Mouse (Mus musculus): Measurements from ENCODE around the gene Arhgef11. TPM values are rescaled to one million over a fixed set of nuclear protein-coding genes. Genes with fewer than 3 reads are reported as not detected.

The Arhgef11 gene
- polyA plus RNA-seq, 1 experiment from 2014 or later = 21.8 TPM

- H3K9me3 ChIP-seq = no peaks in the 10 kb centered on the region
- H3K27ac ChIP-seq = no peak overlapping the region
- no peaks in the 10 kb centered on the region for H3K4me1 ChIP-seq
- H3K4me3 ChIP-seq = no peak overlapping the region
- no peak for ATAC-seq (ENCODE audit: insufficient number of reproducible peaks, insufficient read depth, low FRiP score, low TSS enrichment)
- no peak overlapping the region for H3K4me2 ChIP-seq (replicated peaks)
- WGBS = 85% methylated on average over 2 of the region's 2 CpGs
- H3K36me3 ChIP-seq = peaks cover 78% of the 10 kb centered on the region
- no peaks in the 10 kb centered on the region for H3K27me3 ChIP-seq
- no peak overlapping the region for H3K9ac ChIP-seq
These were observed 101.2 kb downstream of the Arhgef11 start for GRCm38 (mm10) chr3:87718525-87718924.

DNA sequence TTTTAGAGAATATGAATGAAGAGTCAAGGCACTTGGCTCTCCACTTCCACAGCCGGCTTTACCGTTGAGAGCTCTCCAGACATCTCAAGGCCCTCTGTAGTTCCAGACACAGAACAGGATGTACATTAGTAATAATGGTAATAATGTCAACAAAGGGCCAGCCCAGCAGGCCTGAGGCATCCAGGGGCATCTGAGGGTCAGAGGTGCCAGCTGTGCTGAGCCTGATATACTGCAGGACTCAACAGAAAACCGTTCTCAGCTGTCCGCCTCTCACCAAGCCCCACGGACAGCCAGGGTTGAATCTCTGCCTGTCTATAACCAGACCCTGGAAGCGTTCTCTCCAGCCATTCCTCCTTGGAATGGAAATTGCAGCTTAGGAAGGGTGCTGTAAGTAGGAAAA is 107.2 kb downstream of the Arhgef11 start:
- ATAC-seq (ENCODE audit: insufficient number of reproducible peaks, insufficient read depth, low FRiP score, low TSS enrichment) = no peak
- H3K27ac ChIP-seq = no peak overlapping the region
- peaks cover 86% of the 10 kb centered on the region for H3K36me3 ChIP-seq
- WGBS = 72% methylated on average over 6 of the region's 6 CpGs
- H3K9ac ChIP-seq = no peak overlapping the region
- no peaks in the 10 kb centered on the region for H3K27me3 ChIP-seq
- H3K4me2 ChIP-seq (replicated peaks) = no peak overlapping the region
- H3K4me3 ChIP-seq = no peak overlapping the region
- H3K9me3 ChIP-seq = no peaks in the 10 kb centered on the region
- no peaks in the 10 kb centered on the region for H3K4me1 ChIP-seq

DNA sequence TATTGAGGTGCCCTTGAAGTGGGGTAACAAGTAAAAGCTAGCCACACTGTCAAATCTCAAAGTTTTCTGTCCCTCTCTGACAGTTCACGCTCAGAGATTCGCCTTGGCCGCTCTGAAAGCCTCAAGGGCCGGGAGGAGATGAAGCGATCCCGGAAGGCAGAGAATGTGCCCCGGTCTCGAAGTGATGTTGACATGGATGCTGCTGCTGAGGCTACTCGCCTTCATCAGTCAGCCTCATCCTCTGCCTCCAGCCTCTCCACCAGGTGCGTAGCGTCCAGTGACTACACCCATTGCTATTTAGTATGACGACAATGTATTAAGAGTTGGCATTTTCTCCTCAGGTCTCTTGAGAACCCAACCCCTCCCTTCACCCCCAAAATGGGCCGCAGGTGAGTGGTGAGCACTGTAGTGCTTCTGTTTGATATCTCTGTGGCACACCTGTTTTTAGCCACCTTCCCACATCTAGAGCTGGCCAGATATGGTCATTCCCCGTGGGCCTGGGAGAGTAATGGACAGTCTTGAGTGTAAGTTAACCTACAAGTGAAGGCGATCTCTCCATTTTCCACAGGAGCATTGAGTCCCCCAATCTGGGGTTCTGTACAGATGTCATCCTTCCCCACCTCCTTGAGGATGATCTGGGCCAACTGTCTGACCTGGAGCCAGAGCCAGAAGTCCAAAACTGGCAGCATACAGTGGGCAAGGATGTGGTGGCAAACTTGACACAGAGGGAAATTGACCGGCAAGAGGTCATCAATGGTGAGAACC is 108.2 kb downstream of the Arhgef11 start:
- peaks cover 91% of the 10 kb centered on the region for H3K36me3 ChIP-seq
- H3K27ac ChIP-seq = no peak overlapping the region
- no peak overlapping the region for H3K4me3 ChIP-seq
- WGBS = 97% methylated on average over 16 of the region's 16 CpGs
- no peak overlapping the region for H3K4me2 ChIP-seq (replicated peaks)
- H3K9ac ChIP-seq = no peak overlapping the region
- no peaks in the 10 kb centered on the region for H3K27me3 ChIP-seq
- no peaks in the 10 kb centered on the region for H3K4me1 ChIP-seq
- no peaks in the 10 kb centered on the region for H3K9me3 ChIP-seq
- ATAC-seq (ENCODE audit: insufficient number of reproducible peaks, insufficient read depth, low FRiP score, low TSS enrichment) = no peak

GRCm38 (mm10) chr3:87726191-87726590 is 108.8 kb downstream of the Arhgef11 start:
- no peaks in the 10 kb centered on the region for H3K4me1 ChIP-seq
- WGBS = 97% methylated on average over 7 of the region's 7 CpGs

GRCm38 (mm10) chr3:87728696-87729095 is 111.3 kb downstream of the Arhgef11 start:
- no peak overlapping the region for H3K27ac ChIP-seq
- no peaks in the 10 kb centered on the region for H3K27me3 ChIP-seq
- H3K4me2 ChIP-seq (replicated peaks) = no peak overlapping the region
- H3K36me3 ChIP-seq = peaks cover 94% of the 10 kb centered on the region
- H3K9me3 ChIP-seq = no peaks in the 10 kb centered on the region
- H3K9ac ChIP-seq = no peak overlapping the region
- no peak overlapping the region for H3K4me3 ChIP-seq
- no peak for ATAC-seq (ENCODE audit: insufficient number of reproducible peaks, insufficient read depth, low FRiP score, low TSS enrichment)
- WGBS = 84% methylated on average over 6 of the region's 6 CpGs
- no peaks in the 10 kb centered on the region for H3K4me1 ChIP-seq

More at GRCm38 (mm10) chr3:87726191-87726590, 108.8 kb downstream of the Arhgef11 start:
- no peak overlapping the region for H3K9ac ChIP-seq
- no peaks in the 10 kb centered on the region for H3K27me3 ChIP-seq
- H3K27ac ChIP-seq = no peak overlapping the region
- H3K36me3 ChIP-seq = peaks cover 91% of the 10 kb centered on the region
- H3K4me3 ChIP-seq = no peak overlapping the region
- no peak for ATAC-seq (ENCODE audit: insufficient number of reproducible peaks, insufficient read depth, low FRiP score, low TSS enrichment)
- no peak overlapping the region for H3K4me2 ChIP-seq (replicated peaks)
- no peaks in the 10 kb centered on the region for H3K9me3 ChIP-seq

- Histone ChIP-seq H3K9ac (no peak overlapping the region), H3K4me1 (no peaks in the 10 kb centered on the region), H3K36me3 (peaks cover 96% of the 10 kb centered on the region), H3K9me3 (no peaks in the 10 kb centered on the region), H3K4me3 (no peak overlapping the region), H3K4me2 (replicated peaks) (no peak overlapping the region), H3K27ac (no peak overlapping the region), H3K27me3 (no peaks in the 10 kb centered on the region)
- WGBS = 82% methylated on average over 4 of the region's 4 CpGs
- ATAC-seq (ENCODE audit: insufficient number of reproducible peaks, insufficient read depth, low FRiP score, low TSS enrichment) = no peak
These were observed 115.7 kb downstream of the Arhgef11 start for GRCm38 (mm10) chr3:87733098-87733497.

DNA sequence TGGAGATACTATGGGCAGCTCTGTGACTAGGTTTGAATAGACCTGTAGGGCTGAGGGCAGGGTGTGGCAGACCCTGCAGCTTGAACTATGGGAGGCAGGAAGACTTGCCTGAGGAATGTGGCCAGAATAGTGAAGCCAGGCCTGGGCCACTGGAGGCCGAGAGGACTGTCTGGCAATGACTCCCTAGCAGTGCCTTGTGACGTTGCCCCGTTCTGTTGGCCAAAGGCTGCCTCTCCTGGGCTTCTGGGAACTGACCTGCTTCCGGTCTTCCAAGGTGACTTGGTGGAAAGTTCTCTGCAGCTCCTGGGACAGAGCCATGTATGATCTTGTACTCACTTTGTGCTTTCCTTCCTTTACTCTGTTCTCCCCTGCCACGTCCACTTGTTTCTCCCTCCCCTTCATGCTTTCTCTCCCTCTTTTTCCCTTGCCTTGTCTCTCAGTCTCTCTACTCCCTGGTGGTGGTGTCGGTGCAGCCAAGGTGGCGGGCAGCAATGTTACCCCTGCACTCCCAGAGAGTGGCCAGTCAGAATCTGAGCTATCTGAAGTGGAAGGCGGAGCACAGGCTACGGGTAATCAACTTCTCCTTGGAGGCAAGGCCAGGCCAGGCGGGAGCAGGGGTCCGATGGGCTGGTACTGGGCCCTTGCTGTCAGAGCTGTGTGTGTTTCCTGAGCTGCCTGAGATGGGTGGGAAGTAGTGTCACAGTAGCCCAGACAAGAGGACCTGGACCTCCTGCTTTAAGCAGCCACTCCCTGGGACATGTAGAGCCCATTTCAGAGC is 116.8 kb downstream of the Arhgef11 start:
- Histone ChIP-seq H3K4me1 (no peaks in the 10 kb centered on the region), H3K27ac (no peak overlapping the region), H3K9me3 (no peaks in the 10 kb centered on the region), H3K9ac (no peak overlapping the region), H3K4me2 (replicated peaks) (no peak overlapping the region), H3K36me3 (peaks cover 94% of the 10 kb centered on the region), H3K4me3 (no peak overlapping the region), H3K27me3 (no peaks in the 10 kb centered on the region)
- 85% methylated on average over 11 of the region's 11 CpGs for WGBS
- ATAC-seq (ENCODE audit: insufficient number of reproducible peaks, insufficient read depth, low FRiP score, low TSS enrichment) = no peak

- H3K27me3 ChIP-seq = no peaks in the 10 kb centered on the region
- H3K4me3 ChIP-seq = no peak overlapping the region
- no peak overlapping the region for H3K4me2 ChIP-seq (replicated peaks)
- 66% methylated on average over 9 of the region's 9 CpGs for WGBS
- no peak overlapping the region for H3K9ac ChIP-seq
- no peaks in the 10 kb centered on the region for H3K4me1 ChIP-seq
- H3K27ac ChIP-seq = no peak overlapping the region
- H3K9me3 ChIP-seq = no peaks in the 10 kb centered on the region
- H3K36me3 ChIP-seq = peaks cover 87% of the 10 kb centered on the region
- ATAC-seq (ENCODE audit: insufficient number of reproducible peaks, insufficient read depth, low FRiP score, low TSS enrichment) = no peak
These were observed 118.0 kb downstream of the Arhgef11 start for GRCm38 (mm10) chr3:87735335-87735734.

- Histone ChIP-seq H3K4me1 (no peaks in the 10 kb centered on the region), H3K36me3 (peaks cover 56% of the 10 kb centered on the region), H3K4me3 (no peak overlapping the region), H3K27me3 (no peaks in the 10 kb centered on the region), H3K9me3 (no peaks in the 10 kb centered on the region), H3K4me2 (replicated peaks) (no peak overlapping the region), H3K9ac (no peak overlapping the region), H3K27ac (no peak overlapping the region)
- no peak for ATAC-seq (ENCODE audit: insufficient number of reproducible peaks, insufficient read depth, low FRiP score, low TSS enrichment)
- WGBS = 87% methylated on average over 5 of the region's 5 CpGs
These were observed 121.5 kb downstream of the Arhgef11 start for GRCm38 (mm10) chr3:87738906-87739305.

- 78% methylated on average over 3 of the region's 3 CpGs for WGBS
- no peaks in the 10 kb centered on the region for H3K9me3 ChIP-seq
- peaks cover 13% of the 10 kb centered on the region for H3K4me1 ChIP-seq
- no peak overlapping the region for H3K4me2 ChIP-seq (replicated peaks)
- ATAC-seq (ENCODE audit: insufficient number of reproducible peaks, insufficient read depth, low FRiP score, low TSS enrichment) = no peak
- H3K9ac ChIP-seq = no peak overlapping the region
- H3K4me3 ChIP-seq = no peak overlapping the region
- H3K36me3 ChIP-seq = peaks cover 26% of the 10 kb centered on the region
- H3K27ac ChIP-seq = no peak overlapping the region
- no peaks in the 10 kb centered on the region for H3K27me3 ChIP-seq
These were observed 124.7 kb downstream of the Arhgef11 start for GRCm38 (mm10) chr3:87742013-87742412.

GRCm38 (mm10) chr3:87742735-87743134 is 125.4 kb downstream of the Arhgef11 start:
- no peak overlapping the region for H3K4me3 ChIP-seq
- ATAC-seq (ENCODE audit: insufficient number of reproducible peaks, insufficient read depth, low FRiP score, low TSS enrichment) = no peak
- WGBS = 87% methylated on average over 16 of the region's 16 CpGs
- peaks cover 19% of the 10 kb centered on the region for H3K36me3 ChIP-seq
- no peak overlapping the region for H3K27ac ChIP-seq
- no peak overlapping the region for H3K4me2 ChIP-seq (replicated peaks)
- peaks cover 13% of the 10 kb centered on the region for H3K4me1 ChIP-seq
- H3K9me3 ChIP-seq = no peaks in the 10 kb centered on the region
- H3K9ac ChIP-seq = no peak overlapping the region
- no peaks in the 10 kb centered on the region for H3K27me3 ChIP-seq

- H3K27me3 ChIP-seq = no peaks in the 10 kb centered on the region
- peaks cover 9% of the 10 kb centered on the region for H3K36me3 ChIP-seq
- 87% methylated on average over 4 of the region's 4 CpGs for whole genome bisulfite sequencing
- H3K4me1 ChIP-seq = peaks cover 17% of the 10 kb centered on the region
- H3K4me2 ChIP-seq (replicated peaks) = no peak overlapping the region
- no peak overlapping the region for H3K27ac ChIP-seq
- ATAC-seq (ENCODE audit: insufficient number of reproducible peaks, insufficient read depth, low FRiP score, low TSS enrichment) = no peak
- H3K9ac ChIP-seq = no peak overlapping the region
- no peaks in the 10 kb centered on the region for H3K9me3 ChIP-seq
- no peak overlapping the region for H3K4me3 ChIP-seq
These were observed 126.6 kb downstream of the Arhgef11 start for GRCm38 (mm10) chr3:87743927-87744326.

Measured in embryonic facial prominence, embryonic 12.5 days (tissue).